Mouse (Mus musculus): ENCODE results near the gene Plekhb2. TPM values are rescaled to one million over a fixed set of nuclear protein-coding genes. Genes with fewer than 3 reads are reported as not detected.

The Plekhb2 gene
- polyA plus RNA-seq, 1 experiment from 2014 or later, result 10.1 TPM

DNA sequence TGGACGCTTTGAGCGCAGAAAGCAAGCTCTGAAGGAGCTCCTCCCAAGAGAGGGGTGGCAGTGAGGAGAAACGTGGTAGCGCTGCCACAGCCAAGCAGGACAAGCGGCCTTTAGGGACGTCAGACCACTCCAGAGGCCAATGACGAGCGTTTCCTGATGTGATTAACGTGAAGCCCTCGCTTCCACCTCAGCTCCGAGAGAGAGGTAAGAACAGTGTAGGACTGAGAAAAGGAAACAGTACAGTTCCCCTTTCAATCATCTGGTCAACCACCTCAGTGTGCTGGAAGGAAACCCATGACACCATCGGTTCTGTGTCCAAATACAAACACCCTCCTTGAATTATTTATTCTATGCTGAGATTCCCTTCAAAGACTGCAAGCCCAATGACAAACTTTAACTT, 10.5 kb upstream of the Plekhb2 start:
- Histone ChIP-seq H3K4me3 (ENCODE audit: low read depth, low read length) (no peak overlapping the region), H3K9ac (replicated peaks) (no peak overlapping the region), H3K9me3 (ENCODE audit: low read length) (no peaks in the 10 kb centered on the region), H3K36me3 (replicated peaks; ENCODE audit: insufficient read depth, low read length) (peaks cover 12% of the 10 kb centered on the region), H3K27me3 (ENCODE audit: insufficient read depth, low read length) (no peaks in the 10 kb centered on the region), H3K27ac (ENCODE audit: low read depth) (0 out of 2 replicates have a peak overlapping the region, but pooled peaks have one; percentile 48), H3K4me2 (ENCODE audit: low read depth, low read length) (peak overlapping the region; percentile 13; the same call in 1 of the 2 replicates), H3K4me1 (ENCODE audit: insufficient read depth) (peaks cover 49% of the 10 kb centered on the region)
- 45% methylated on average over 12 of the region's 12 CpGs for WGBS (ENCODE audit: insufficient replicate concordance)
- no peak for TF ChIP-seq CTCF (IDR thresholded peaks at IDR 0.05; ENCODE audit: low read depth)
- TF ChIP-seq EP300 (IDR thresholded peaks at IDR 0.05; ENCODE audit: low read depth), result no peak
- ATAC-seq, result no peak
- DNase-seq, result no peak

DNA sequence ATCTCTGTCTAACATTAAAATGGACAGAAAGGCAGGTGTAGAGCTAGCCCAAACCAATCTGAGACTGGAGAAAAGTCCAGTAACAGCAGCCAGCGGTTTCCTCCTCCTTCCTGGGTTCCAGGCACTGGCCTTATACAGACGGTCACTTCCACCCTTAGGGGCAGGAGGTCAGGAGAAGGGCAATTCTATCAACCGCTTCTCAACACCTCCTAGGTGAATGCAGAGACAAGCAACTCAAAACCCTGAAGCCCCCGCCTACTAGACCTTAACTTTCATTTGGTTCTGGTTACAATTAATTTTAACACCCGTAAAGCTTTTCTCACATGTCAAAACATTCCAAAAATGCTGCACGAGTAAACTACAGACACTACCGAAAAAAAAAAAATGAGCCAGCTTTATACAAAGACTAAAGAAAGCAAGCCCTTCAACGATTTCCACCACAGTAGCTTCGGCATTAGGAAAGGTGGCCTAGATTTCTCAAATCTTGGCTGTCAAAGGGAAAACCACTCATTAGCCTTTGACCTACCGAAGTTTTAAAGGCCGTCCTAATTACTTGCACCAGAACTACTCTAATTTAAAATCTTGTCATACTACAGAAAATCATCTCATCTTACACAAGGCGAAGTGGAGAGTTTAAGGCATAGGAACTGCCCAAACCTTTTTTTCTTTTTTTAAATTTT, 7.9 kb upstream of the Plekhb2 start:
- H3K4me1 ChIP-seq (ENCODE audit: insufficient read depth), result peaks cover 45% of the 10 kb centered on the region
- peak overlapping the region; percentile 91 for H3K9ac ChIP-seq (replicated peaks)
- no peaks in the 10 kb centered on the region for H3K9me3 ChIP-seq (ENCODE audit: low read length)
- H3K27me3 ChIP-seq (ENCODE audit: insufficient read depth, low read length), result no peaks in the 10 kb centered on the region
- peak overlapping the region; percentile 90 for H3K4me2 ChIP-seq (ENCODE audit: low read depth, low read length)
- H3K27ac ChIP-seq (ENCODE audit: low read depth), result peak overlapping the region; percentile 99
- under 1% methylated on average over 12 of the region's 12 CpGs for WGBS (ENCODE audit: insufficient replicate concordance)
- ATAC-seq (no peak), DNase-seq (no peak)
- peaks cover 2% of the 10 kb centered on the region; the same call in 1 of the 2 replicates for H3K36me3 ChIP-seq (replicated peaks; ENCODE audit: insufficient read depth, low read length)
- TF ChIP-seq EP300 (IDR thresholded peaks at IDR 0.05; ENCODE audit: low read depth) (no peak), CTCF (IDR thresholded peaks at IDR 0.05; ENCODE audit: low read depth) (no peak)
- H3K4me3 ChIP-seq (ENCODE audit: low read depth, low read length), result peak overlapping the region; percentile 83

DNA sequence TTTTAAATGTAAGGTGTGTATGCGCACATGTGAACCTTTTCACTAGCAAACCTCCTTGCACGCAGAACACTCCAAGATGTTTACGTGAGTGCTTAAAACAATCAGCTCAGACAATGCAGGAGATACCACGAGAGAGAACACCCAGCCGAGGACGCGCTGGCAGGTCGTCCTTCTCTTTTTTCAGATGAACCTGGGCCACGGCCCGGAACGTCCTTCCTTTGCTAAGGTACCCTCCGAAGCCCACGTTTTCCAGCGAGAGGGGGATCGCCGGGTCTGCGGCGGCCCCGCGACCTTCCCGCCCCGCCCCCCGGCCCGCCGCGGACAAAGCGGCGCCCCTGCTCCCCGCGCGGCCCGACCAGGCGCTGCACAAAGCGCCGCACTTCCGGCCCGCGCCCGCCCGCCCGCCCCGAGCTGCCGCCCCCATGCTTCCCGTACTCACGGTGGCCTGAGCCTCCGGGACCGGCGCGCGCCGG, 7.4 kb upstream of the Plekhb2 start:
- Histone ChIP-seq H3K4me3 (ENCODE audit: low read depth, low read length) (peak overlapping the region; percentile 83), H3K9me3 (ENCODE audit: low read length) (no peaks in the 10 kb centered on the region), H3K27me3 (ENCODE audit: insufficient read depth, low read length) (no peaks in the 10 kb centered on the region), H3K4me1 (ENCODE audit: insufficient read depth) (peaks cover 41% of the 10 kb centered on the region), H3K4me2 (ENCODE audit: low read depth, low read length) (peak overlapping the region; percentile 90), H3K36me3 (replicated peaks; ENCODE audit: insufficient read depth, low read length) (peaks cover 2% of the 10 kb centered on the region; the same call in 1 of the 2 replicates), H3K9ac (replicated peaks) (peak overlapping the region; percentile 91), H3K27ac (ENCODE audit: low read depth) (peak overlapping the region; percentile 99)
- WGBS (ENCODE audit: insufficient replicate concordance), result under 1% methylated on average over 21 of the region's 51 CpGs
- DNase-seq (peak; percentile 80), ATAC-seq (peak; percentile 90)
- TF ChIP-seq CTCF (IDR thresholded peaks at IDR 0.05; ENCODE audit: low read depth), result 0 out of 2 replicates have a peak, but pooled peaks have one; percentile 1
- no peak for TF ChIP-seq EP300 (IDR thresholded peaks at IDR 0.05; ENCODE audit: low read depth)

DNA sequence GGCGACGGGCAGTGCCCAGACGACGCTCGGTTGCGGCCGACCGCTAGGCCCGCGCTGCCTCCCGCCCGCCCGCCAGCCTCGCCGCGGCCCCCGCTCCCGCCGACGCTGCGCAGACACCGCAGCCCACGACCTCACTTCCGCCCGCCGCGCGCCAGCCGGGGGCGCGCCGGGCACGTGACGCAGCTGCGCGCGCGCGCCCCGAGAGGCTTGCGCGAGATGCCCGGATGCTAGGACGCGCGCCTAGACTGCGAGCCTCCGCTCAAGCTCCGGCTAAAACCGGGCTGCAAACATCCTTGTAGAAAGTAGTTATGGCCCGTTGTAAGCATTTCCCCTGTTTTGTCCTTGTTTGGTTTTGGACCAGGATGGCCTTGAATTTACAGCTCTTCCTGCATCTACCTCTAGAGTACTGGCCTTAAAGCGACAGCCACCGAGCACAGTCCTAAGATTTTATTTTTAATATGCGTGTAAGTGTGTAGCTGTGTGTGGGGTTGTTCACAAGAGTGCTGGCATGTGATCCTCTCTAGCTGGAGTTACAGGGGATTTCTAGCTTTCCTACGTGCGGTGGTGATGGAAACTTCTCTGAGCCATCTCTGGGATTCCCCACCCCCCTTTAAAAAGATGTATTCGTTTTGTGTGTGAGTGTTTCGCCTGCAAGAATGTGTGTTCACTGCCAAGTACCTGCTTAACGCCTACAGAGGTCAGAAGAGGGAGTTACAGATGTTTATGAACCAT, 6.7 kb upstream of the Plekhb2 start, which contains the start of gene Fam168b:
Fam168b (minus strand) TSS at position 179 of the 732 bp plus-strand sequence.
- Histone ChIP-seq H3K27me3 (ENCODE audit: insufficient read depth, low read length) (no peaks in the 10 kb centered on the region), H3K36me3 (replicated peaks; ENCODE audit: insufficient read depth, low read length) (peaks cover 2% of the 10 kb centered on the region; the same call in 1 of the 2 replicates), H3K27ac (ENCODE audit: low read depth) (peak within 1 kb of the TSS; percentile 99), H3K4me2 (ENCODE audit: low read depth, low read length) (peak within 1 kb of the TSS; percentile 90), H3K4me1 (ENCODE audit: insufficient read depth) (peaks cover 39% of the 10 kb centered on the region), H3K9me3 (ENCODE audit: low read length) (no peaks in the 10 kb centered on the region), H3K4me3 (ENCODE audit: low read depth, low read length) (peak within 1 kb of the TSS; percentile 83), H3K9ac (replicated peaks) (peak within 1 kb of the TSS; percentile 91)
- peak; percentile 91 for DNase-seq
- ATAC-seq, result peak; percentile 98
- no peak for TF ChIP-seq EP300 (IDR thresholded peaks at IDR 0.05; ENCODE audit: low read depth)
- TF ChIP-seq CTCF (IDR thresholded peaks at IDR 0.05; ENCODE audit: low read depth), result 0 out of 2 replicates have a peak, but pooled peaks have one; percentile 4
- WGBS (ENCODE audit: insufficient replicate concordance), result under 1% methylated on average over 54 of the region's 59 CpGs

DNA sequence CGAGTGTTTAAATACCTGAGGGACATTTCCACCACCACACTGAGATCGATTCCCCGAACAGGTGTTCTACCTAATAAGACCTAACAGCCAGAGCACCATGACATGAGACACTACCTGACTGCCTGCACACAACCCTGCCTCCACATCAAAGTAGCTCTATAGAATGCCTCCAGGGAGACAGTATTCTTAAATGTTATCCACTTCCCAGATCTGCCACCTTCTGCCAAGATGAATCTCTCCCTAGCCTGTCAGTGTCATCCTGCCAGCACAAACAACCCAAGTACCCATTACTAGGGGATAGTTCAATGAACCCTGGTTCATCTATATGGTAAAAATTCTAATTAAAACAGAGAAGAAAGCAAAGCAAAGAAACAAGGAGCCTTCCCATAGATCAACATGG, 2.7 kb upstream of the Plekhb2 start:
- ATAC-seq (no peak), DNase-seq (no peak)
- no peak overlapping the region for H3K4me2 ChIP-seq (ENCODE audit: low read depth, low read length)
- no peak overlapping the region for H3K4me3 ChIP-seq (ENCODE audit: low read depth, low read length)
- H3K27me3 ChIP-seq (ENCODE audit: insufficient read depth, low read length), result no peaks in the 10 kb centered on the region
- WGBS (ENCODE audit: insufficient replicate concordance), result 85% methylated on average over 3 of the region's 3 CpGs
- TF ChIP-seq EP300 (IDR thresholded peaks at IDR 0.05; ENCODE audit: low read depth), result no peak
- no peak for TF ChIP-seq CTCF (IDR thresholded peaks at IDR 0.05; ENCODE audit: low read depth)
- no peaks in the 10 kb centered on the region for H3K36me3 ChIP-seq (replicated peaks; ENCODE audit: insufficient read depth, low read length)
- no peak overlapping the region for H3K27ac ChIP-seq (ENCODE audit: low read depth)
- peaks cover 17% of the 10 kb centered on the region for H3K4me1 ChIP-seq (ENCODE audit: insufficient read depth)
- no peak overlapping the region for H3K9ac ChIP-seq (replicated peaks)
- H3K9me3 ChIP-seq (ENCODE audit: low read length), result no peaks in the 10 kb centered on the region

Data from liver, postnatal 0 days (tissue).